Mouse (Mus musculus) forebrain, embryonic 10.5 days (tissue): ENCODE data around the gene Stat5a. TPM values are rescaled to one million over a fixed set of nuclear protein-coding genes. Genes with fewer than 3 reads are reported as not detected.

Experiments
- DNase-seq: peaks from one replicate; pipeline ENCODE4 v3.0.0-alpha.2; 2017; ENCODE audit warnings: low spot score; ENCODE audit errors: extremely low spot score
- H3K27ac ChIP-seq: fragments of 300-500 bp; sonication (generic); 2 replicates; pipeline ENCODE4 v1.5.1; 2016; ENCODE audit warnings: mild to moderate bottlenecking
- H3K27me3 ChIP-seq: fragments of 300-500 bp; sonication (generic); 2 replicates; pipeline ENCODE4 v1.6.1; 2016; ENCODE audit warnings: mild to moderate bottlenecking; ENCODE audit not compliant: poor library complexity, severe bottlenecking
- H3K36me3 ChIP-seq: fragments of 300-500 bp; sonication (generic); replicated peaks from 2 replicates; pipeline ENCODE4 v1.6.1; 2016; ENCODE audit warnings: mild to moderate bottlenecking, moderate library complexity
- H3K4me1 ChIP-seq: fragments of 300-500 bp; sonication (generic); 2 replicates; pipeline ENCODE4 v1.6.1; 2016
- H3K4me3 ChIP-seq: fragments of 300-500 bp; sonication (generic); 2 replicates; pipeline ENCODE4 v1.5.1; 2016; ENCODE audit warnings: mild to moderate bottlenecking, moderate library complexity
- H3K9me3 ChIP-seq: fragments of 300-500 bp; sonication (generic); 2 replicates; pipeline ENCODE4 v1.6.1; 2016; ENCODE audit warnings: mild to moderate bottlenecking, moderate library complexity
- WGBS: fragments of 180-500 bp; shearing (Covaris S2); methylation state at CpG from one replicate; pipeline ENCODE4 v1.1.7; 2016; 5-methylcytosine and 5-hydroxymethylcytosine counted together
- polyA plus RNA-seq: library from polyadenylated mRNA; unstranded; fragments of >200 nt; fragmentation: Nextera tagmentation; extraction: Ambion mirVana; gene quantifications from 2 replicates; pipeline ENCODE4 v1.2.1, GENCODE M21; 2016

Stat5a gene
- polyA plus RNA-seq, 1 experiment from 2014 or later = 1.7 TPM

DNA sequence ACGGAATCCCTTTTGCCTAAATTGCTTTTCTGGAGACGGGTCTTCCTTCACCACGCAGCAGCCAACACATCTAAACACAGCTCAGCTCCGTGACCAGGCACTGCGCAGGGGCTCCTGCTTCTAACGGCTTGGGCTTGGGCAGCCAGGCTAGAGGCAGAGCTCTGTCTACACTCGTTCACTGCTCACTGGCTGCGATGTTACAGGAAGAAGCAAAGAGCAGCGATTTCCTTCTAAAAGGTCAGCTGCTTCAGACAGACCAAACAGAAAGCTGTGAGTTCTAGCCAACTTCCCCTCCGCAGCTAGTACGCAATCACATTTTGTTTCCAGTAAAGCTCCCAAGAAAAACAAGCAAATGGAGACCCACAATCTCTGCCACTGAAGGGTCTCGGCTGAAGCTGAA, 36.8 kb upstream of the Stat5a start:
- H3K4me1 ChIP-seq = peaks cover 15% of the 10 kb centered on the region; the same call in 1 of the 2 replicates
- no peak for DNase-seq
- no peaks in the 10 kb centered on the region for H3K9me3 ChIP-seq
- WGBS = 85% methylated on average over 12 of the region's 12 CpGs
- no peaks in the 10 kb centered on the region for H3K36me3 ChIP-seq
- H3K4me3 ChIP-seq = no peak overlapping the region
- H3K27ac ChIP-seq = no peak overlapping the region
- H3K27me3 ChIP-seq = no peaks in the 10 kb centered on the region

DNA sequence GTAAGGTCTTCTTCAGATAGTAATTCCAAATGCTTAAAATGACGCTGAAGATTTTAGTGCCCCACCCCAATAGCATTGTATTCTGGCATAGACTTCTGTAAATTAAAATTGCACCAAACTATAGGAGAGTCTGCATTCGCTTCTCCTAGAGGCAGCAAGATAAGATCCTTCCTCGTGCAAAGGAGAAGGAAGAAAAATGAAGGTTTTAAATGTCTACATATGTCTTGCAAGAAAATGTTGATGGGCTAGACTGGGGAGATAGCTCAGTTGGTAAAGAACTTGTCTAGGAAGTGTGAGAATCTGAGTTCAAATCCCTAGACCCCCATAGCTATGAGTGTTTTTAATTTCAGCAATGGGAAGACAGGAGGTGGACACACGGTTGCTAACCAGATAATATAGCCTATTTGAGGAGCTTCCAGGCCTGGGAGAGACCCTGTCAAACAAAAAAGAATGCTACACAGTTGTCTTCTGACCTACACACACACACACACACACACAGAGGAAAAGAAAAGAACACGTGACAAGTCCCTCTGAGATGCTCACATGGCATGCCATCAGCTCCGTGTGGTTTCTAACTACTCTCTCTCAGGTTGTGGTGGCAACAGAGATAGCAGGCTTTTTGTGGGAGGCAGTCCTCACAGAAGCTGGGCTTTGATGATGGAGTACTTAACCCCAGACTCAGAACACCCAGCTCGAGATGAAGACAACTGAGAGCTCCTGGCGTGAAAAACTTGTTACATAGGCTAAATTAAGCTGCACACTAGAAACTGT, 35.4 kb upstream of the Stat5a start:
- Histone ChIP-seq H3K9me3 (no peaks in the 10 kb centered on the region), H3K4me1 (peaks cover 24% of the 10 kb centered on the region; the same call in 1 of the 2 replicates), H3K27me3 (no peaks in the 10 kb centered on the region), H3K36me3 (no peaks in the 10 kb centered on the region), H3K27ac (no peak overlapping the region), H3K4me3 (no peak overlapping the region)
- DNase-seq = no peak
- 83% methylated on average over 8 of the region's 8 CpGs for WGBS

DNA sequence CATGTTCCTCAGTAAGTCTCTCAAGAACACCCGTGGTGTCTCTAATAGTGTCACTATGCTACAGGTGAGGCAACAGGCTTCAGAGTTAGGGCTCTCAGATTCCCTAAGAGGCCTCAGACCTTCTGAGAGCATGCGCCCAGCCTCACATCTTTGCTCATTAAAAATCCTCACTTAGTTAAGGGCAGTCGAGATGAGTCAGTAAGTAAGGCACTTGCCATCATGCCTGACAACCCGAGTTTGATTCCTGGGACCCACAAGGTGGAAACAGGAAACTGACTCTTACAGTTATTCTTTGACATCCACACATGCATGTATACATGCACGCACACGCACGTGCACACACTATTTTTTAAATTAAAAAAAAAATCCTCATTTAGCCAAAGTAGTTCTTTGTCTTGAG, 34.7 kb upstream of the Stat5a start:
- DNase-seq = no peak
- no peaks in the 10 kb centered on the region for H3K9me3 ChIP-seq
- H3K36me3 ChIP-seq = no peaks in the 10 kb centered on the region
- WGBS = 87% methylated on average over 7 of the region's 7 CpGs
- no peaks in the 10 kb centered on the region for H3K27me3 ChIP-seq
- H3K4me1 ChIP-seq = peaks cover 29% of the 10 kb centered on the region
- H3K4me3 ChIP-seq = no peak overlapping the region
- H3K27ac ChIP-seq = no peak overlapping the region

DNA sequence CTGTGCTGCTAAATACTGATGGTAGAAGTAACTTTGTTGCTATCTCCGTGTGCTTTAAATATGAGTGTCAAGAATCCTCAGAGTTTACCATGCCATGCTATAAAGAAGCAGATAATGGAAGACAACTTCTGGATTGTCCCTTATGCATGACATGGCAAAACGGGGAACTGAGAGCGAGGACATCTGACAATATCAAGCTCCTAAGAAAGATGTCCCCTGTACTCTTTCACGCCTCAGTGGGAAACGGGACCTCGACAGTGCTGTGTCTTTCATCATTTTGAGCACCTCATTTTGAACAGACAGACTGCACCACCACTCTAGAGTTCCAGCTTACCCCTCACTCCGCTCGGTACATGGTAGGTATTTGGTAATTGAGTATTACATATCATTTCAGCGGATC, 33.7 kb upstream of the Stat5a start:
- Histone ChIP-seq H3K27ac (no peak overlapping the region), H3K4me1 (peaks cover 33% of the 10 kb centered on the region), H3K36me3 (no peaks in the 10 kb centered on the region), H3K4me3 (no peak overlapping the region), H3K27me3 (no peaks in the 10 kb centered on the region), H3K9me3 (no peaks in the 10 kb centered on the region)
- 90% methylated on average over 9 of the region's 9 CpGs for WGBS
- DNase-seq = no peak

DNA sequence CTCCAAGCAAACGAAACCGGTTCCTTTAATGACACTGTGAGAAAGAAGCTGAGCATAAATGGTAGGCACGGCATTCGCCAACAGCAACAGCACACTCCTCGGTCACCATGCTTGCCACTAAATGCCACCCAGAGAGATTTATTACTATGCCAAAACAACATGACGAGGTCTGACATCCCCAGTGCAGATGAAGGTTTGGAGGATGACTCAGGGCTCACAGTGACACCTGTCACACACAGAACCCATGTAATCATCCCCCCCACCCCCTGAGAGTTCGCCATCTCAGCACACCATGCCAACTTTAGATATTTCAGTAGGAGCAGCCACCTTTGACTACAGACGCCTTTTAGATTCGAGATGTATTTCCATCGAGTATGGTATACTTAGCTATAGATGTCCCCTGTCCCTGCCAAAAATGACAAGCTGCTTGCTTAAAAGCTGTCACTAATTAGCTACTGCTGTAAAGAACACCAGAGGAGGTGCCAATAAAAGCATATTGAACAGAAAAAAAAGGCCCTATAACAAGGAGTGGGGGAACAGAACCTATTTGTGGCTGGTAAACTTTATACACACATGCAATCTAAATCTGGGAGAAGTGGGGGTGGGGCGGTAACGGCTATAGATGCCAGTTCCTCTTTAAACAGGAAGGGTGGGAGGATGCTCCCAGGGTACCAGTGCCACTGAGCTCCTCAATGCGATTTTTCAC, 32.8 kb upstream of the Stat5a start:
- H3K27ac ChIP-seq = no peak overlapping the region
- no peaks in the 10 kb centered on the region for H3K36me3 ChIP-seq
- H3K27me3 ChIP-seq = no peaks in the 10 kb centered on the region
- H3K4me1 ChIP-seq = peaks cover 33% of the 10 kb centered on the region
- 89% methylated on average over 13 of the region's 13 CpGs for WGBS
- H3K9me3 ChIP-seq = no peaks in the 10 kb centered on the region
- no peak overlapping the region for H3K4me3 ChIP-seq
- no peak for DNase-seq

DNA sequence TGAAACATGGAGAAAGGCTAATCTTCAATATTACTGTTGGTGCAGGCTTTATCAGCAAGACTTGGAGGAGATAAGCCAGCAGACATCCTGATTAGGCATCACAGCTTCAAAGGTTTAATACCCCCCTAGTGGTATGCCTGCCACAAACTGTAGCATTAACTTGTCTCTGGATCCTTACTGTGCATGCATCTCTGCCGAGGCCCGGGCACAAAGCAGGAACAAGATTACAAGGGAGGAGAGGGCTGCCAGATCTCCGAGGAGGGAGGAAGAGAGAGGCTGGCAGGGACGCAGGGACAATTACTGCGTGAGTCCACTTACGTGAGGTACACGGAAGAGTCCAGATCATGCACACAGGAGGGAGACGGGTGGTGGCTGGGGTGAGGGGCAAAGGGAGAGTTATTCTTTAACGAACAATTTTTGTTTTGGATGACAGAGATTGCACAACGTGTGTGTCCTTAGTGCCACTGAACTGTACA, 30.4 kb upstream of the Stat5a start:
- DNase-seq = no peak
- 74% methylated on average over 10 of the region's 10 CpGs for WGBS
- H3K27ac ChIP-seq = no peak overlapping the region; the same call in 1 of the 2 replicates
- peaks cover 33% of the 10 kb centered on the region for H3K4me1 ChIP-seq
- no peak overlapping the region for H3K4me3 ChIP-seq
- H3K36me3 ChIP-seq = no peaks in the 10 kb centered on the region
- no peaks in the 10 kb centered on the region for H3K9me3 ChIP-seq
- no peaks in the 10 kb centered on the region for H3K27me3 ChIP-seq

DNA sequence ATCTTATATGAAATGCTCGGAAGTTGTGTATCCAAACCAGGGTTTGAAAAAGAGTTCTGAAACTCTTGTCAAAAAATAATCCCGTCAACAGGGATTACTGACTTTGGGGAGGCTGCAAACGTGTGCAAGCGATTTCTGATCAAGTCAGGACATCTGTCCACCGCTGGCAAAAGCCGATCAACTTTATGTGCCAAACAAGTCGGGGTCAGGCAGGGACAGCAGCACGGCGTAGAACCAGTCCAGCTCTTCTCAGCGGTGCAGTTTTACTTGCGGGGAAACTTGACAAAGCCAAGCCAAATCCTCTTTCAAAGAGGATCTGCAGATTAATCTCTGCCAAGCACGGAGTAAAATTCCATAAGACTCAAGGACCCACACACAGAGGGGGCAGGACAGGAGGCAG, 29.5 kb upstream of the Stat5a start:
- no peak overlapping the region for H3K27ac ChIP-seq
- H3K36me3 ChIP-seq = no peaks in the 10 kb centered on the region
- peaks cover 32% of the 10 kb centered on the region for H3K4me1 ChIP-seq
- 69% methylated on average over 12 of the region's 12 CpGs for WGBS
- no peak for DNase-seq
- H3K27me3 ChIP-seq = no peaks in the 10 kb centered on the region
- H3K4me3 ChIP-seq = no peak overlapping the region
- no peaks in the 10 kb centered on the region for H3K9me3 ChIP-seq

DNA sequence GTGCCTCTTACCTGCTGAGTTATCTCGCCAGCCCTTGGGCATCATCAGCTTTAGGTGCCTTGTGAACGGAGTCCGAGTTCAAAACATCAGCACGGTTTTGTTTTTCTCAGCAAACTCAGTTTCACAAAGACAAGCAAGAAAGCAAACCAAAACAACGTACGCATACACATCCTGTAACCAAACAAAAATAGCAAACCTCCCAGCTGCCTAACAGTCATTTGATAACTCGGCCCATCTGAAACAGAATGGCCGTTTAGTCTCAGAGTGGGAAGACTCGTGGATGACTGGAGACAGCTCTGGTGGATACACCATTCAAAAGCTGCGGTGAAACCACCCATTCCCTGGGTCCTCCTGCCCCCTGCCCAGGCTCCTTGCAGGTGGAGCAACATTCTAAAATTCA, 27.8 kb upstream of the Stat5a start:
- H3K4me3 ChIP-seq = no peak overlapping the region
- H3K36me3 ChIP-seq = no peaks in the 10 kb centered on the region
- H3K4me1 ChIP-seq = peaks cover 22% of the 10 kb centered on the region
- no peaks in the 10 kb centered on the region for H3K27me3 ChIP-seq
- no peak for DNase-seq
- no peaks in the 10 kb centered on the region for H3K9me3 ChIP-seq
- 84% methylated on average over 10 of the region's 10 CpGs for WGBS
- H3K27ac ChIP-seq = no peak overlapping the region

DNA sequence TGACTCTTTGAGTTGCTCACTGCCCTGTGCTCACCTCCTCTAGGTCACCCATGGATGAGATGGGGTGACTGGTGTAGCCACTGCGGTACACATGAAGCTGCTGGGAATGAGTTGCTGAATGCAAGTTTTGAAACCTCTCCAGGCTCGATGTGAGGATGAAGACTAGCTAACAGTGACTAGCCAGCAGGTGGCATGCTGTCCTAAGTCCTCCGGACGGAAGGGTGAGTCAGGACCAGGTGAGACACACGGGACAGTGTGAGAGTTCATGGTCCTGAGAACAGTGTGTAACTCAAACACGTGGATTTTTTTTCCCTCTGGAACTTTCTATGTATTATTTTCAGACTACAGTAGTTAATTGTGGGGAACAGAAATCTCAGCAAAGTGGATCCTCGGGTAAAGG, 25.7 kb upstream of the Stat5a start:
- H3K9me3 ChIP-seq = peaks cover 3% of the 10 kb centered on the region; the same call in 1 of the 2 replicates
- 74% methylated on average over 7 of the region's 7 CpGs for WGBS
- no peak overlapping the region for H3K27ac ChIP-seq

DNA sequence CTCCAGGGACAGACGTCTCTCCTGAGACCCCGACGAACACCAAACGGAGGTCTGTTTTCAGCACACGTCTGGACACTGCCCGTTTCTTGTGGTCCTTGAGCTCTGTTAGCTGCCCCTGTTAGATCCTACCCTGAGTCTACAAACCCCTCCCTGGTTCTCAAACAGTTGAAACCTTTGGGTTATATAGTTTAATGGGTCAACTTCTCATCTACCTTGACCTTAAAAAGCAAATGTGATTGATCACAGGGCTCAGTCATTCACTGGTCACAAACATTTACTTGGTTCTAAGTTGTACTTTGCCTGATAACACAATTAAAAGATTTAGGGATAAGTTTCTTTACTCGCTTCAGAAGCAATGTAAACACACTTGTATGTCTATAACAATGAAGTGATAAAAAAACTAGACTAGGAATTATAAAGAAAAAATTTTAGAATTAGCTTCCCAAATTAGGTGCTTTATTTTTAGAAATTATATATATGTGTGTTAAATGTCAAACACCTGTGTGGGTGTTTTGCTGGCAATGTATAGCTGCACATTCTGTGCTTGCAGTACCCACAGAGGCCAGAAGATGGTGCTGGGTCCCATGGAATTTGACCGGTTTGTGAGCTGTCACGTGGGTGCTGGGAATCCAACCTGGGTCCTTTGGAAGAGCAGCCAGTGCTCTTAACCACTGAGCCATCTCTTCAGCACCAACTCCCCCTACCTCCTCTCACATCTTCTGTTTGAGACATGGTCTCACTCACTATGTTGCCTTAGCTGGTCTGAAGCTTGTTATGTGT, 22.0 kb upstream of the Stat5a start:
- DNase-seq = no peak
- no peaks in the 10 kb centered on the region for H3K36me3 ChIP-seq
- H3K4me3 ChIP-seq = no peak overlapping the region
- no peak overlapping the region for H3K27ac ChIP-seq
- no peaks in the 10 kb centered on the region for H3K27me3 ChIP-seq
- peaks cover 3% of the 10 kb centered on the region; the same call in 1 of the 2 replicates for H3K9me3 ChIP-seq
- WGBS = 79% methylated on average over 9 of the region's 9 CpGs
- 0 out of 2 replicates have a peak, but pooled peaks cover 4% of the 10 kb centered on the region for H3K4me1 ChIP-seq

More for the DNA sequence above, 25.7 kb upstream of the Stat5a start:
- H3K4me1 ChIP-seq = peaks cover 12% of the 10 kb centered on the region
- H3K36me3 ChIP-seq = no peaks in the 10 kb centered on the region
- DNase-seq = no peak
- no peak overlapping the region for H3K4me3 ChIP-seq
- no peaks in the 10 kb centered on the region for H3K27me3 ChIP-seq

DNA sequence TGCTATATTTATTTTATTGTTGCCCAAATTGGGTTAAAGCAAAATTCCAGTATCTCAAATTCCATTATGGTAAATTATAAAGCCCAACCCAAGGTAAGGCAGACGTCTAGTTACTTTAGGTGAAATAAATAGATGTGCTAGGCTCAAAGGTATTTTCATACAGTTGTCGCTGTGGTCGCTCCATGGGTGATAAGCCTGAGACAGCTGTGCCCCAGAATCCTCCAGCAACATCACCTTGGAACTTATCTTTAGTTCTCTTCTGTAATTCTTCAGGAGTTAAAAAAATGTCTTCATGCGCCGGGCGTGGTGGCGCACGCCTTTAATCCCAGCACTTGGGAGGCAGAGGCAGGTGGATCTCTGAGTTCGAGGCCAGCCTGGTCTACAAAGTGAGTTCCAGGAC, 20.3 kb upstream of the Stat5a start:
- Histone ChIP-seq H3K9me3 (peaks cover 3% of the 10 kb centered on the region; the same call in 1 of the 2 replicates), H3K4me1 (0 out of 2 replicates have a peak, but pooled peaks cover 4% of the 10 kb centered on the region), H3K27ac (no peak overlapping the region), H3K27me3 (no peaks in the 10 kb centered on the region), H3K36me3 (no peaks in the 10 kb centered on the region), H3K4me3 (no peak overlapping the region)
- no peak for DNase-seq
- 91% methylated on average over 9 of the region's 9 CpGs for WGBS

DNA sequence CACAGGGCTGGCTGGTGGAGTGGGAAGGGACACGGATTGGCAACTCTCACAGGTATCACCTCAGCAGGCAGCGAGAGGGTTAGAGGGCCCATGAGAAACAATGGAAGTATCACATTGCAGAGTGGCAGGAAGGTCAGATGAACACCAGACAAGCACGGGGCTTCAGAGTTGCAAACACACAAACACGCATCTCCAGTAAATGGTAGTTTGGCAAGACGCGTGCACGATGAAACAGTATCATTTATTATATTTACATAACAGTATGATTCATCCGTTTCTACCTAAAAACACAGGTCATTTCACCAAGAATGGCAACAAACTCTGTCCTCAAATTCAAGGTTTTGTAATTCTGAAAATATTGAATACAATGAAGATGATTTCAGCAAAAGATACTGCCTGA, 19.6 kb upstream of the Stat5a start:
- peaks cover 3% of the 10 kb centered on the region; the same call in 1 of the 2 replicates for H3K9me3 ChIP-seq
- 0 out of 2 replicates have a peak, but pooled peaks cover 4% of the 10 kb centered on the region for H3K4me1 ChIP-seq
- no peaks in the 10 kb centered on the region for H3K27me3 ChIP-seq
- H3K27ac ChIP-seq = no peak overlapping the region
- DNase-seq = no peak
- 83% methylated on average over 8 of the region's 8 CpGs for WGBS
- no peak overlapping the region for H3K4me3 ChIP-seq
- H3K36me3 ChIP-seq = no peaks in the 10 kb centered on the region
